Mouse (Mus musculus): ENCODE measurements around the gene Cetn2.

Gene Cetn2

GRCm38 (mm10) chrX:72917884-72918681, at the start of gene Cetn2, which contains the start of gene Nsdhl:
Gene Cetn2 (minus strand): TSS chrX:72918411.
Gene Nsdhl (plus strand): TSS chrX:72918557.
- peak; percentile 83 for DNase-seq (ENCODE audit: low spot score)

GRCm38 (mm10) chrX:72962743-72963142, 44.5 kb upstream of the Cetn2 start:
- DNase-seq (ENCODE audit: low spot score): no peak

GRCm38 (mm10) chrX:72961511-72961910, 43.3 kb upstream of the Cetn2 start:
- no peak for DNase-seq (ENCODE audit: low spot score)

- no peak for DNase-seq (ENCODE audit: low spot score)
Observed at GRCm38 (mm10) chrX:72960431-72960830, 42.2 kb upstream of the Cetn2 start.

- no peak for DNase-seq (ENCODE audit: low spot score)
Observed at GRCm38 (mm10) chrX:72956486-72956885, 38.3 kb upstream of the Cetn2 start.

- no peak for DNase-seq (ENCODE audit: low spot score)
Observed at GRCm38 (mm10) chrX:72953464-72953863, 35.3 kb upstream of the Cetn2 start.

- no peak for DNase-seq (ENCODE audit: low spot score)
Observed at GRCm38 (mm10) chrX:72921391-72921790, 3.2 kb upstream of the Cetn2 start.

- no peak for DNase-seq (ENCODE audit: low spot score)
Observed at GRCm38 (mm10) chrX:72918682-72919059, 460 bp upstream of the Cetn2 start.

- no peak for DNase-seq (ENCODE audit: low spot score)
Observed at GRCm38 (mm10) chrX:72911611-72912010, 6.6 kb downstream of the Cetn2 start.

GRCm38 (mm10) chrX:72908404-72908741, 9.8 kb downstream of the Cetn2 start:
- no peak for DNase-seq (ENCODE audit: low spot score)

GRCm38 (mm10) chrX:72907619-72908403, 10.4 kb downstream of the Cetn2 start:
- DNase-seq (ENCODE audit: low spot score): no peak

- DNase-seq (ENCODE audit: low spot score): no peak
Observed at GRCm38 (mm10) chrX:72902530-72902929, 15.7 kb downstream of the Cetn2 start.

- DNase-seq (ENCODE audit: low spot score): no peak
Observed at GRCm38 (mm10) chrX:72896055-72896437, 22.2 kb downstream of the Cetn2 start.

GRCm38 (mm10) chrX:72895388-72896054, 22.7 kb downstream of the Cetn2 start:
- DNase-seq (ENCODE audit: low spot score): peak; percentile 54
